Mouse (Mus musculus) bone marrow macrophage, adult 2 months (primary cell): ENCODE measurements around the gene Fam131b. TPM values are rescaled to one million over a fixed set of nuclear protein-coding genes. Genes with fewer than 3 reads are reported as not detected.

Experiments used
- H3K27ac ChIP-seq: 2 replicates; pipeline ENCODE4 v1.5.1; 2012; ENCODE audit warnings: low read depth, low read length; ENCODE audit not compliant: insufficient read depth
- H3K4me1 ChIP-seq: 2 replicates; pipeline ENCODE4 v1.6.1; 2012; ENCODE audit warnings: low read length; ENCODE audit not compliant: control insufficient read depth, insufficient read depth
- H3K4me3 ChIP-seq: 2 replicates; pipeline ENCODE4 v1.5.1; 2012; ENCODE audit warnings: mild to moderate bottlenecking, low read length, moderate library complexity; ENCODE audit not compliant: insufficient read depth
- CTCF ChIP-seq: IDR thresholded peaks from 2 replicates; pipeline ENCODE4 v1.5.1; 2012; ENCODE audit warnings: low read depth, mild to moderate bottlenecking, low read length, moderate library complexity
- POLR2A ChIP-seq: IDR thresholded peaks from 2 replicates; pipeline ENCODE4 v1.6.1; 2012; ENCODE audit warnings: mild to moderate bottlenecking, low read depth, low read length, borderline replicate concordance
- polyA plus RNA-seq: library from polyadenylated mRNA; stranded (reverse); fragments of >200 nt; gene quantifications from 2 replicates; pipeline ENCODE4 v1.2.4, GENCODE M21; 2012; ENCODE audit not compliant: missing spikeins, insufficient read depth, insufficient read length

Gene Fam131b
- polyA plus RNA-seq, 1 experiment, result not detected

- Histone ChIP-seq H3K4me1 (peaks cover 40% of the 10 kb centered on the region), H3K27ac (no peak overlapping the region), H3K4me3 (peak overlapping the region; percentile 68)
- TF ChIP-seq POLR2A (no peak), CTCF (no peak)
These were observed 26.7 kb upstream of the Fam131b start for GRCm38 (mm10) chr6:42350968-42351775.

- Histone ChIP-seq H3K4me3 (peak overlapping the region; percentile 68), H3K27ac (no peak overlapping the region; the same call in 1 of the 2 replicates), H3K4me1 (peaks cover 40% of the 10 kb centered on the region)
- TF ChIP-seq POLR2A (peak; percentile 63; the same call in 1 of the 2 replicates), CTCF (no peak)
These were observed 25.9 kb upstream of the Fam131b start for GRCm38 (mm10) chr6:42350021-42350967.

GRCm38 (mm10) chr6:42349426-42350020 is 25.1 kb upstream of the Fam131b start, which contains the start of gene Zyx:
Gene Zyx, plus strand, starts transcription at chr6:42349630.
- peaks cover 36% of the 10 kb centered on the region for H3K4me1 ChIP-seq
- TF ChIP-seq POLR2A (no peak), CTCF (no peak)

GRCm38 (mm10) chr6:42349006-42349425 is 24.6 kb upstream of the Fam131b start:
- H3K4me3 ChIP-seq, result peak overlapping the region; percentile 68
- no peak for TF ChIP-seq POLR2A
- TF ChIP-seq CTCF, result peak; percentile 47; the same call in 1 of the 2 replicates
- H3K27ac ChIP-seq, result peak overlapping the region; percentile 70
- H3K4me1 ChIP-seq, result peaks cover 37% of the 10 kb centered on the region

More at GRCm38 (mm10) chr6:42349426-42350020, 25.1 kb upstream of the Fam131b start, which contains the start of gene Zyx:
- peak within 1 kb of the TSS; percentile 68 for H3K4me3 ChIP-seq
- peak within 1 kb of the TSS; percentile 70 for H3K27ac ChIP-seq

- Histone ChIP-seq H3K27ac (no peak overlapping the region), H3K4me3 (no peak overlapping the region), H3K4me1 (peaks cover 35% of the 10 kb centered on the region)
- TF ChIP-seq POLR2A (no peak), CTCF (no peak)
These were observed 24.0 kb upstream of the Fam131b start for GRCm38 (mm10) chr6:42348281-42349005.

- H3K4me1 ChIP-seq, result peaks cover 15% of the 10 kb centered on the region
- peak overlapping the region; percentile 35 for H3K27ac ChIP-seq
- H3K4me3 ChIP-seq, result no peak overlapping the region
- TF ChIP-seq POLR2A, result no peak
- TF ChIP-seq CTCF, result no peak
These were observed 19.8 kb upstream of the Fam131b start for GRCm38 (mm10) chr6:42344255-42344654.

GRCm38 (mm10) chr6:42343361-42344120 is 19.1 kb upstream of the Fam131b start:
- no peak overlapping the region for H3K4me3 ChIP-seq
- H3K4me1 ChIP-seq, result peaks cover 15% of the 10 kb centered on the region
- H3K27ac ChIP-seq, result peak overlapping the region; percentile 35; the same call in 1 of the 2 replicates
- TF ChIP-seq POLR2A, result no peak
- TF ChIP-seq CTCF, result no peak

- H3K27ac ChIP-seq, result no peak overlapping the region
- TF ChIP-seq POLR2A (no peak), CTCF (no peak)
- peaks cover 15% of the 10 kb centered on the region for H3K4me1 ChIP-seq
- no peak overlapping the region for H3K4me3 ChIP-seq
These were observed 17.7 kb upstream of the Fam131b start for GRCm38 (mm10) chr6:42342171-42342570.
